Mouse (Mus musculus): ENCODE data around the gene Slc9b1. TPM values are rescaled to one million over a fixed set of nuclear protein-coding genes. Genes with fewer than 3 reads are reported as not detected.

The Slc9b1 gene
- polyA plus RNA-seq (2016; fragmentation: Nextera tagmentation; extraction: Ambion mirVana): 0.61 TPM in 1 of 2 replicates, not detected in the other

DNA sequence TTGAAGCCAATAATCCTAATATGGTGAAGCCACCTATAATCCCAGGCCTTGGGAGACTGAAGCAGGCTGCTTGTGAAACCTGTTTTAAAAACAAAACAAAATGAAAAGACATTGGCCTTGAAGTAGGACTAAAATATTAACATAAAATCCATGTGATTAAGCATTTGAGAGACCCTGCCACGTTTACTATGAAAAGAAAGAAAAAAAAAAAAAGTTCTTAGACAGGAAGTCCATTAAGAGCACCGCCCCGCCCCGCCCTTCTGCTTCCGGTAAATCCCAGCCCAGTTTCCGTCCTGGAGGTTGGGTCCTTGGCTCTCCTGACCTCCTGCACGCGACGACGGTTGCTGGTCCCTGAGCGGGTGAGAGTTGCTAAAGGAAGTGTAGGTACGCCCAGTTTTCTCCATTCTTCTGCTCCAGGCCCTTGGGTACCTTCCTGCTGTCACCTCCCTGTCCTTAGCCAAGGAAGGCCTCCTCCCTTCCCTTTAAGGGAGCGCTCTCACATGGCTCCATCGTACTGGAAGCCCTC is at the start of gene Slc9b1:
TSS of gene Slc9b1 (plus strand) at position 291 of the 526 bp plus-strand sequence.
- DNase-seq (ENCODE audit: low spot score): no peak
- Histone ChIP-seq H3K27me3 (ENCODE audit: insufficient read depth, poor library complexity, severe bottlenecking) (no peaks in the 10 kb centered on the region), H3K36me3 (no peaks in the 10 kb centered on the region), H3K4me3 (no peak within 1 kb of the TSS), H3K4me1 (replicated peaks) (no peaks in the 10 kb centered on the region), H3K9me3 (no peaks in the 10 kb centered on the region), H3K27ac (no peak within 1 kb of the TSS)
- WGBS: 84% methylated on average over 14 of the region's 14 CpGs

GRCm38 (mm10) chr3:135298560-135298959 is 49.3 kb upstream of the Slc9b1 start:
- Histone ChIP-seq H3K27ac (no peak overlapping the region), H3K27me3 (ENCODE audit: insufficient read depth, poor library complexity, severe bottlenecking) (no peaks in the 10 kb centered on the region), H3K36me3 (no peaks in the 10 kb centered on the region), H3K9me3 (no peaks in the 10 kb centered on the region), H3K4me3 (no peak overlapping the region), H3K4me1 (replicated peaks) (peaks cover 8% of the 10 kb centered on the region)
- no peak for DNase-seq (ENCODE audit: low spot score)
- WGBS: 89% methylated on average over 3 of the region's 3 CpGs

DNA sequence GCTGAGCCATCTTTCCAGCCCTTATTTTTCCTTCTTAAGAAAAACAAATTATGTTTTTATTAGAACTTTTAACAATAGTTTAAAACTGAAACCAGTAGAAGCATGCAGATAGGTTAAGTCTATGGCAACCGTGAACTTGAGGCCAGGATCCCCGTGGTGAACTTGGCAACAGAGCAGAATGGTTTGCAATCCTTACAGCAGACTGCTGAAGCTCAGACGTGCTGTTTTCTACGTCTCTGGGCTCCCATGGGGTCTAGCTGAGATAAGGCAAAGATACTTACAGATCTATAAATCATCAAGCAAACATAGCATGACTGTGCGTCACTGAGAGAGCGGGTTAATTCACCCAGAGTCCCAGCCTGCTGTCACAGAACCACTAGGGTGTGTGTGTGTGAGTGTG is 47.7 kb upstream of the Slc9b1 start:
- 77% methylated on average over 6 of the region's 6 CpGs for WGBS
- no peak for DNase-seq (ENCODE audit: low spot score)
- no peak overlapping the region for H3K4me3 ChIP-seq

GRCm38 (mm10) chr3:135304060-135304459 is 43.8 kb upstream of the Slc9b1 start:
- 10% methylated on average over 6 of the region's 6 CpGs for WGBS

More for the DNA sequence above, 47.7 kb upstream of the Slc9b1 start:
- H3K27me3 ChIP-seq (ENCODE audit: insufficient read depth, poor library complexity, severe bottlenecking): no peaks in the 10 kb centered on the region
- no peaks in the 10 kb centered on the region for H3K36me3 ChIP-seq
- H3K27ac ChIP-seq: no peak overlapping the region
- H3K9me3 ChIP-seq: no peaks in the 10 kb centered on the region
- H3K4me1 ChIP-seq (replicated peaks): peaks cover 23% of the 10 kb centered on the region

DNA sequence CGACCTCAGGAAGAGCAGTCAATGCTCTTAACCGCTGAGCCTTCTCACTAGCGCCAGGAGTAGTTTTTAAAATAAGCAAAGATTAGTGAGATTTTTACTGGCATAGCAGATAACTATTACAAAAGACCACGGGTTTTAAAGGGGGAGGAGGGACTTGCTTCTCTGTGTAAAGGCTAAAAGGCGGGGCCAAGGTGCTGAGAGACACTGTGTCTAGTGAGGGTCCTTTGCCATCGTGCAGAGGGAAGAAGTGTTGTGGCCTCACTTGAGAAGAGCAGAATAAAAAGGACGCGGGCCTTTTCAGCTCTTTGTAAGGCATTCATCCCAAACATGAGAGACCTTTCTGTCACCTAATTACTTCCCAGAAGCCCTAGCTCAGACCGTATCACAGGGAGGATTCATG is 43.3 kb upstream of the Slc9b1 start:
- H3K4me1 ChIP-seq (replicated peaks): peaks cover 46% of the 10 kb centered on the region
- H3K9me3 ChIP-seq: no peaks in the 10 kb centered on the region
- WGBS: 11% methylated on average over 9 of the region's 9 CpGs
- H3K27me3 ChIP-seq (ENCODE audit: insufficient read depth, poor library complexity, severe bottlenecking): peaks cover 18% of the 10 kb centered on the region
- peak overlapping the region; percentile 16 for H3K27ac ChIP-seq
- DNase-seq (ENCODE audit: low spot score): peak; percentile 32
- H3K36me3 ChIP-seq: no peaks in the 10 kb centered on the region
- no peak overlapping the region for H3K4me3 ChIP-seq

More at GRCm38 (mm10) chr3:135304060-135304459, 43.8 kb upstream of the Slc9b1 start:
- peak; percentile 42 for DNase-seq (ENCODE audit: low spot score)
- peaks cover 46% of the 10 kb centered on the region for H3K4me1 ChIP-seq (replicated peaks)
- H3K27me3 ChIP-seq (ENCODE audit: insufficient read depth, poor library complexity, severe bottlenecking): peaks cover 18% of the 10 kb centered on the region
- no peak overlapping the region for H3K4me3 ChIP-seq
- peak overlapping the region; percentile 66; the same call in 1 of the 2 replicates for H3K27ac ChIP-seq
- H3K9me3 ChIP-seq: no peaks in the 10 kb centered on the region
- H3K36me3 ChIP-seq: no peaks in the 10 kb centered on the region

DNA sequence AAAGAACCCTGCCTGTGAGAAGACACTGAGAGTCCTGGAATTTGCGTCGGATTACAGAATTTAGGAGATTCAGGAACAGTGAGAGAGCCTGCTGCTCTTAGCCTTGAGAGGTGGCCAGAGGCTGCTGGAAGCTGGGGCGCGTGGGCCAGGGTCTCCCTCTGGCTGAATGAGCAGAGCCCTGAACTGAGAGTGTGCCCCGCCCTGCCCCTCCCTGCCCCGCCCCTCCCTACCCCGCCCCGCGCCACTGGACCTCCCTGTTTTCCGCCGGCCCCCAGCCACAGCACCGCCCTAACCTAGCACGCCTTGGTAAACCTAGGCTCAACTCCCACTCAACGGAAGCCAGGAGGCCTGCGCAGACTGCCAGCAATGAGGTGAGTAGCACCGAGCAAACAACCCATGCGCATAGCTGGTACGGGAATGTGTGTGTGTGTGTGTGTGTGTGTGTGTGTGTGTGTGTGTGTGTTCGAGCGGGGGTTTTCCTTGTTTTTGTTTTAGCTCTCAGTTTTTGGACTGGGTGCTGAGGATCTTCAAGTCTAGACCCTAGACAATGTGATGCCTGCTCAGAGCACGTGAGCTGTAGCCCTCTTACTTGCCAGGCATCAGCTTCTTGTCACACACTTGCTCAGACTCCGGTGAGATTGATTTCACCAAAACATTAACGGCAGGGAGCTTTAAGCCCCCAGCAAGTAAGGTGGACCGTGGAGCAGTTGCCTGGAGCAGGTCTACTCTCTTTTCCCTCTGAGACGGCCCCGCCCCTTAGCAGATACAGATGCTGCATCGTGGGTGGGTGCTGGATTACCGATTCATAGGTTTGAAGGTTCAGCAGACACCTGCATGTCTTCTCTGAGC is 40.2 kb upstream of the Slc9b1 start, which contains the start of gene Slc9b2:
TSS of gene Slc9b2 (plus strand) at position 290 of the 849 bp plus-strand sequence.
- Histone ChIP-seq H3K36me3 (no peaks in the 10 kb centered on the region), H3K4me3 (peak within 1 kb of the TSS; percentile 44), H3K4me1 (replicated peaks) (peaks cover 46% of the 10 kb centered on the region), H3K27me3 (ENCODE audit: insufficient read depth, poor library complexity, severe bottlenecking) (peaks cover 18% of the 10 kb centered on the region), H3K27ac (peak within 1 kb of the TSS; percentile 54; the same call in 1 of the 2 replicates), H3K9me3 (no peaks in the 10 kb centered on the region)
- 16% methylated on average over 28 of the region's 28 CpGs for WGBS
- peak; percentile 53 for DNase-seq (ENCODE audit: low spot score)

DNA sequence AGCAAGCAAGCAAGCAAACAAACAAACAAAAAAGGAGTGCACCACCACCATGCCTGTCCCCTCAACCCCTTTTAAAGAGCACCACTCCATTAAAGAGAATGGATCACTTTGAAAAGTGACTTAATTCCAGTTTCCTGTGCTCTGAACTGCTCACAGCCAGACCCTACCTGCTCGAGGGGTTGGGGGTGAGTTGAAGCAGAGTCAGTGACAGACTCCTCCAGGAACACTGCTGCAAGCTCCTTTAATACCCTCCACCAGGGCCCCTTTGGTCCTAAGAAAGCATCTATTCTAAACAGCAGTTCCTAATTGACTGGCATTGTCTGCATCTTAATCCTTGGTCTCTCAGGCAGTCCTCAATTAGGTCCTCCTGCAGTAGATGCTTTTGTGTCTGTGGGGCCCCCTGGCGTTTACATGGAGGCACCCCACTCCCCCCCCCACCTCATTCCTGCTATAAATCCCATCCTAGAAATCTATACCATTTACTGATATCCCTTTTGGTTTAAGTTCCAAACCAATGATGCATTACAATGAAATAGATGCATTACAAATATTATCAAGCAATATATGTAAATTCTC is 34.8 kb upstream of the Slc9b1 start:
- Histone ChIP-seq H3K27ac (no peak overlapping the region), H3K4me3 (no peak overlapping the region), H3K4me1 (replicated peaks) (peaks cover 9% of the 10 kb centered on the region), H3K27me3 (ENCODE audit: insufficient read depth, poor library complexity, severe bottlenecking) (peaks cover 5% of the 10 kb centered on the region), H3K9me3 (0 out of 2 replicates have a peak, but pooled peaks cover 7% of the 10 kb centered on the region), H3K36me3 (no peaks in the 10 kb centered on the region)
- DNase-seq (ENCODE audit: low spot score): no peak
- 30% methylated on average over 2 of the region's 2 CpGs for WGBS

- 39% methylated on average over 2 of the region's 2 CpGs for WGBS
- no peak overlapping the region for H3K4me3 ChIP-seq
- peak; percentile 51 for DNase-seq (ENCODE audit: low spot score)
- peaks cover 7% of the 10 kb centered on the region for H3K4me1 ChIP-seq (replicated peaks)
- no peaks in the 10 kb centered on the region for H3K27me3 ChIP-seq (ENCODE audit: insufficient read depth, poor library complexity, severe bottlenecking)
- 0 out of 2 replicates have a peak, but pooled peaks cover 7% of the 10 kb centered on the region for H3K9me3 ChIP-seq
- H3K36me3 ChIP-seq: no peaks in the 10 kb centered on the region
- no peak overlapping the region for H3K27ac ChIP-seq
These were observed 34.1 kb upstream of the Slc9b1 start for GRCm38 (mm10) chr3:135313727-135314126.

DNA sequence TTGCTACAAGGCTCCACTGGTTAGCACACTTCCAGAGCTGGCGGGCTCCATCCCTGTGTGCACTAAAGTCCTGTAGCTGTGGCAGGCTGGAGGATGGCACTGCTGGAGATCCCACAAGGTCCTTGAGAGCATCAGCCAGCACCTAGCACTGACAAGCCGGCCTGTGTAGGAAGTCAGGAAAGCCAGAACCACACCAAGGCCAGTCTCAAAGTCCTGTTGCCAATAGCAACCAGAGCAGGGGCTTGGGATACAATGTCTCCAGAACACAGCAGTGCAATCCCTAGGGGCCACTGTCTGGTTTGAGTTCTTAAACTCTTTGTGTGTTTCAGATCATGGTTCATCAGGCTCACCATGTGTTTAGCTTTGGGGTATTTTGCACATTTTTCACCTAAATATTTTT is 33.0 kb upstream of the Slc9b1 start:
- peak; percentile 22 for DNase-seq (ENCODE audit: low spot score)

GRCm38 (mm10) chr3:135315720-135316425 is 32.0 kb upstream of the Slc9b1 start:
- no peaks in the 10 kb centered on the region for H3K36me3 ChIP-seq
- H3K27me3 ChIP-seq (ENCODE audit: insufficient read depth, poor library complexity, severe bottlenecking): no peaks in the 10 kb centered on the region
- WGBS: 91% methylated on average over 9 of the region's 9 CpGs
- no peak overlapping the region for H3K27ac ChIP-seq
- H3K4me1 ChIP-seq (replicated peaks): peaks cover 7% of the 10 kb centered on the region
- H3K4me3 ChIP-seq: no peak overlapping the region
- no peak for DNase-seq (ENCODE audit: low spot score)
- 0 out of 2 replicates have a peak, but pooled peaks cover 7% of the 10 kb centered on the region for H3K9me3 ChIP-seq

More for the DNA sequence above, 33.0 kb upstream of the Slc9b1 start:
- H3K27me3 ChIP-seq (ENCODE audit: insufficient read depth, poor library complexity, severe bottlenecking): no peaks in the 10 kb centered on the region
- 0 out of 2 replicates have a peak, but pooled peaks cover 7% of the 10 kb centered on the region for H3K9me3 ChIP-seq
- 65% methylated on average over 2 of the region's 2 CpGs for WGBS
- peaks cover 7% of the 10 kb centered on the region for H3K4me1 ChIP-seq (replicated peaks)
- no peak overlapping the region for H3K4me3 ChIP-seq
- H3K27ac ChIP-seq: no peak overlapping the region
- no peaks in the 10 kb centered on the region for H3K36me3 ChIP-seq

DNA sequence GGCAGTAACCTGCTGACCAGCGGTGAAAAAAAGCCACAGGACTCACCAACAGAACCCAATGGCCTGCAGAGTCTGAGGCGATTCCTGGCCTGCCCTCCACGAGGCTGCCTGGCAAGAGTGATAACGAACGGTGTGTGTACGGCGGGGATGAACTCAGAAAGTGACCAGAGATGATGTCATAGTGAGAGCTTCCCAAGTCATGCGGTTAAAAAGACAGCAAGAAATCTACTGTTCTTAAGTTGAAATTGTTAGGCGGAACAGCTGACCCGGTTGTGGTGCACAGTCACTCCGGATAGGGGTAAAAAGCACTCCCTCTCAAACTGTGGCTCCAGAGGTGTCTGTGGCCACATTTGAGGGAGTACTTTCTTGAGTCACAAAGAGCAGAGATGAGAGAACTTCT is 29.5 kb upstream of the Slc9b1 start:
- no peak overlapping the region for H3K4me3 ChIP-seq
- whole genome bisulfite sequencing: 89% methylated on average over 11 of the region's 11 CpGs
- no peak overlapping the region for H3K27ac ChIP-seq
- no peak for DNase-seq (ENCODE audit: low spot score)
- peaks cover 7% of the 10 kb centered on the region for H3K4me1 ChIP-seq (replicated peaks)
- H3K36me3 ChIP-seq: no peaks in the 10 kb centered on the region
- 0 out of 2 replicates have a peak, but pooled peaks cover 7% of the 10 kb centered on the region for H3K9me3 ChIP-seq
- no peaks in the 10 kb centered on the region for H3K27me3 ChIP-seq (ENCODE audit: insufficient read depth, poor library complexity, severe bottlenecking)

- Histone ChIP-seq H3K4me3 (no peak overlapping the region), H3K27ac (no peak overlapping the region), H3K4me1 (replicated peaks) (peaks cover 6% of the 10 kb centered on the region), H3K36me3 (no peaks in the 10 kb centered on the region), H3K9me3 (no peaks in the 10 kb centered on the region), H3K27me3 (ENCODE audit: insufficient read depth, poor library complexity, severe bottlenecking) (no peaks in the 10 kb centered on the region)
- no peak for DNase-seq (ENCODE audit: low spot score)
- 47% methylated on average over 6 of the region's 6 CpGs for WGBS
These were observed 23.5 kb upstream of the Slc9b1 start for GRCm38 (mm10) chr3:135324354-135324753.
